Mouse (Mus musculus): ENCODE data around the gene Pnpla8. TPM values are rescaled to one million over a fixed set of nuclear protein-coding genes. Genes with fewer than 3 reads are reported as not detected.
"Not testable (repeated sequence)": the region's sequence is repeated elsewhere in the genome, so short reads cannot be mapped to it uniquely, and the experiment has no call there.

The Pnpla8 gene
- total and polyA plus RNA-seq, 3 experiments: 8.6 to 73.7 (median 61.8) TPM

DNA sequence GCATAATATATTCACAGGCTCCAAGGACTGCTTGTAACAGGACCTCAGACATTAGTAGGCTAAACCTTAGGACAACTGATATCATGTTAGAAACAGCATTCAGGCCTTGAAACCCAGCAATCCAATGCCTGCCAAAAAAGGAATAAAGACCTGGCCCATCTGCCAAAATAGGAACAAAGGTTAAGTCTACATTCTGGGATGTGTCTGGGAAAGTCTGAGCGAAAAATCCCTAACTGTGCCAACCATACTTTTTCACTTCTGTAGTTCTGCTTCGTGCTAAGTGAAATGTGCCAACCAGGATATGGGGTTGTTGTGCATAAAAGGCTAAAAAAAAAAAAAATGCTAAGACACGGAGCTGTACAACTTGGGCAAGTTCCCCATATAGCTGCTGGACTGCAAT lies 44.5 kb downstream of the Pnpla8 start:
- ATAC-seq (ENCODE audit: extremely low read depth, insufficient number of reproducible peaks, low FRiP score, poor library complexity, severe bottlenecking): no peak
- no peaks in the 10 kb centered on the region; the same call in 1 of the 2 replicates for H3K27me3 ChIP-seq (ENCODE audit: insufficient read depth, low read length)
- no peaks in the 10 kb centered on the region for H3K9me3 ChIP-seq (replicated peaks)
- peaks cover 10% of the 10 kb centered on the region for H3K4me1 ChIP-seq (ENCODE audit: insufficient read depth, low read depth, low read length)
- TF ChIP-seq CTCF (IDR thresholded peaks at IDR 0.05; ENCODE audit: low read depth, low read length) (no peak), TAL1 (conservative IDR thresholded peaks at IDR 0.05; ENCODE audit: low read depth, low read length) (no peak), POLR2AphosphoS5 (IDR thresholded peaks at IDR 0.05; ENCODE audit: insufficient replicate concordance, low read depth, low read length) (no peak), GATA2 (IDR thresholded peaks at IDR 0.05; ENCODE audit: borderline replicate concordance, low read depth, low read length) (no peak), GATA1 (IDR thresholded peaks at IDR 0.05; ENCODE audit: borderline replicate concordance, low read length) (no peak)
- no peaks in the 10 kb centered on the region for H3K36me3 ChIP-seq (replicated peaks)
- DNase-seq (ENCODE audit: low spot score): no peak
- H3K4me3 ChIP-seq (ENCODE audit: low read depth, low read length): no peak overlapping the region

DNA sequence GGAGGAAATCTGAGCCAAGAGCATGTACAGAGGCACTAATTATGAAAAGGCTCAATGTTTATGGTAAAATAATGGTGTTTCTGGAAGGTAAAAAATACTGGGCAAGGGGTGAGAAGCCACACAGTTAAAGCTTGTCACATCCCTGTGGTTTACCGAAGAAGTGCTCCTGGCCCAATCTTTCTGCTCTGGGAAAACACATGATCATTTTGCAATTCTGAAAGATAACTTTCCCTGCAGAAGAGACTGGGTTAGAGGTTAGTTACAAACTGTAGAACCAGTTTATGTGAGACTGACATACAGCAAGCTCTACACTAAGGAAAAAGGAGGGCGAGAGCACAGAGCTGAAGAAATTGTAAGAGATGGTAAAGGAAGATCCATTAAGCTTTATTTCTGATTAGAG lies 46.0 kb downstream of the Pnpla8 start:
- peaks cover 14% of the 10 kb centered on the region for H3K4me1 ChIP-seq (ENCODE audit: insufficient read depth, low read depth, low read length)
- ATAC-seq (ENCODE audit: extremely low read depth, insufficient number of reproducible peaks, low FRiP score, poor library complexity, severe bottlenecking): no peak
- no peak for TF ChIP-seq CTCF (IDR thresholded peaks at IDR 0.05; ENCODE audit: low read depth, low read length)

DNA sequence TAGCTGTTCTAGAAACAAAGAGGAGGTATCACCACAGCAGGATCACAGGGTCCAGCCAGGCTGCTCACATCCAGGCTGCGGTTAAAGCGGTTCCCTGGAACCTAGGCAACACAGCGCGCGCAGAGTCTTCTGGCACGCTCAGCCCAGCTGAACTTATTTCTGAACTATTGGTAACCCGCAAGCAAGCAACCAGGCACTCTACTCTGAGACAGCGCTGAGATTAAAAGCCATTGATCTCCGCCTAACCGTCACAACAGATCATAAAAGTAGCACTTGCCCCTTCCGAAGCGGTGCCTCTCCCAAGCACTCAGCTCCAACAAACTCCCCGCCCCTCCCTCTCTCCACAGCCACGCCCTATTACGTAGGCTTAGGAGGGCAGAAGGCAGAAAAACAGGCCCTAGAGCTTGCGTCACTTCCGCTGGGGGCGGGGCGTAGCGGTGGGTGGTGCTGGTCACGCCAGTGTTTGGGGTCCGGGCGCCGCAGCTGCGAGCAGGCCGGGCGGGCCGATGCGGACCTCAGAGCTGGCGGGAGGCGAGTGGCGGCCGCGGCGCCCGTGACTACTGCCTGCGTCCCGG lies 47.6 kb downstream of the Pnpla8 start:
- Histone ChIP-seq H3K4me1 (ENCODE audit: insufficient read depth, low read depth, low read length) (peaks cover 17% of the 10 kb centered on the region), H3K4me3 (ENCODE audit: low read depth, low read length) (peak overlapping the region; percentile 92), H3K27me3 (ENCODE audit: insufficient read depth, low read length) (no peaks in the 10 kb centered on the region), H3K36me3 (replicated peaks) (peaks cover 8% of the 10 kb centered on the region), H3K9me3 (replicated peaks) (no peaks in the 10 kb centered on the region)
- peak; percentile 92 for ATAC-seq (ENCODE audit: extremely low read depth, insufficient number of reproducible peaks, low FRiP score, poor library complexity, severe bottlenecking)
- DNase-seq (ENCODE audit: low spot score): peak; percentile 90
- no peak for TF ChIP-seq GATA1 (IDR thresholded peaks at IDR 0.05; ENCODE audit: borderline replicate concordance, low read length)
- TF ChIP-seq GATA2 (IDR thresholded peaks at IDR 0.05; ENCODE audit: borderline replicate concordance, low read depth, low read length): no peak
- no peak for TF ChIP-seq CTCF (IDR thresholded peaks at IDR 0.05; ENCODE audit: low read depth, low read length)
- no peak for TF ChIP-seq TAL1 (conservative IDR thresholded peaks at IDR 0.05; ENCODE audit: low read depth, low read length)
- no peak for TF ChIP-seq POLR2AphosphoS5 (IDR thresholded peaks at IDR 0.05; ENCODE audit: insufficient replicate concordance, low read depth, low read length)

More for the DNA sequence above, 46.0 kb downstream of the Pnpla8 start:
- H3K27me3 ChIP-seq (ENCODE audit: insufficient read depth, low read length): no peaks in the 10 kb centered on the region
- no peaks in the 10 kb centered on the region for H3K9me3 ChIP-seq (replicated peaks)
- no peak overlapping the region for H3K4me3 ChIP-seq (ENCODE audit: low read depth, low read length)
- no peak for DNase-seq (ENCODE audit: low spot score)
- peaks cover 8% of the 10 kb centered on the region for H3K36me3 ChIP-seq (replicated peaks)

DNA sequence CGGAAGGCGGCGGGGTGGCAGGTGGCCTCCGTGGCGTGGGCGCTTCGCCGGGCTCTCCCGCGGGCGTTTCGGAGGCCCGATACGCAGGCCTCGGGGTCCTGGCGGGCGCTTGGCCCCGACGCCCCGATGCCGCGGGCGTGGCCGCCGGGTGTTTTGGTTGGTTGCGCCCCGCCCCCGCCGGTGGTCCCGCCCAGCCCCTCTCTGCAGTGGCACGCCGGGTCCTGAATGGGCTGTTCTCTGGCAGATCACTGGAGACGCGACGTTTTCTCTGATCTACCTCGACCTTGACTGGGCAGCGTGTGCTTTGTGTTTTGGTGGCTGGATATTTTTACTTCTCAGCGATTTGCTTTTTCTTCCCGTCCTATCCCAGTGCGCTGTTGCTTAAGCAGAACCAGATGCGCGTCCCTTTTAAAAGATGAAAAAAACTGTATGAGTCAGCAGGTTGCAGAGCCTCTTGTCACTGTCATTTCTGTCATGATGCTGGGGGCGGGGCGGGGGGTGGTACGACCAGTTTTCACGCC lies 48.2 kb downstream of the Pnpla8 start:
- Histone ChIP-seq H3K36me3 (replicated peaks) (peaks cover 8% of the 10 kb centered on the region), H3K4me1 (ENCODE audit: insufficient read depth, low read depth, low read length) (peaks cover 17% of the 10 kb centered on the region), H3K27me3 (ENCODE audit: insufficient read depth, low read length) (no peaks in the 10 kb centered on the region), H3K4me3 (ENCODE audit: low read depth, low read length) (peak overlapping the region; percentile 92), H3K9me3 (replicated peaks) (no peaks in the 10 kb centered on the region)
- TF ChIP-seq GATA2 (IDR thresholded peaks at IDR 0.05; ENCODE audit: borderline replicate concordance, low read depth, low read length) (no peak), CTCF (IDR thresholded peaks at IDR 0.05; ENCODE audit: low read depth, low read length) (no peak), POLR2AphosphoS5 (IDR thresholded peaks at IDR 0.05; ENCODE audit: insufficient replicate concordance, low read depth, low read length) (no peak), TAL1 (conservative IDR thresholded peaks at IDR 0.05; ENCODE audit: low read depth, low read length) (no peak), GATA1 (IDR thresholded peaks at IDR 0.05; ENCODE audit: borderline replicate concordance, low read length) (no peak)
- ATAC-seq (ENCODE audit: extremely low read depth, insufficient number of reproducible peaks, low FRiP score, poor library complexity, severe bottlenecking) (peak; percentile 63), DNase-seq (ENCODE audit: low spot score) (peak; percentile 80)

DNA sequence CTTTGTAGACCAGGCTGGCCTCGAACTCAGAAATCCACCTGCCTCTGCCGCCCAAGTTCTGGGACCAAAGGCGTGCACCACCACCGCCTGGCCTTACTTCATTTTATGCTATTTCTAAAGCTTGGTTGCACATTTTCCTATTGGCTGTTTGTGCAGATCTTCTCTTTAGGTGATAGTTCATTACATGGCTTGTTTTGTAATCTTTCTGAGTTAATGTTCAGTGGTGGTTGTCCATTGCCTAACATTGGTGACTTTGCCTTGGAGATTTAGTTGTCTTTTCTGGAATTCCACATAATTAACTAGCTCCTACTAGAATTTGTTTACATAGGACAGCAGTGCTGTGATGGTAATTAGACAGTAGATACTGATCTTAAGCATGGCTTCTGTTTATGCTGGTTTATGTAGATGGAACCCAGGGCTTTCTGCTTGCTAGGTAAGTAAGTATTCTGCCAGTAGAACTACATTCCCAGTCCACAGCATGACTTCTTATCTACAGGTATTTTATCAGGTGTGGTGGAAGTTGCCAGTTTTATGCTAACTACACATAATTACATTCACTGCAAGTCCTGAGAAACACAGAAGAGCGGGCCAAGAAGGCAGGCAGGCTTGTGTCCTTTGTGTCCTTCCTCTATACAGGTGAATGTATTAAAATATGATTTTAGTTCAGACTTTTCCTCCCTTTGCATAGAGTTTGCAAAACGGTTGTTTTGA lies 53.1 kb downstream of the Pnpla8 start:
- DNase-seq (ENCODE audit: low spot score): no peak
- H3K36me3 ChIP-seq (replicated peaks): peaks cover 19% of the 10 kb centered on the region
- ATAC-seq (ENCODE audit: extremely low read depth, insufficient number of reproducible peaks, low FRiP score, poor library complexity, severe bottlenecking): no peak
- no peak overlapping the region for H3K4me3 ChIP-seq (ENCODE audit: low read depth, low read length)
- no peaks in the 10 kb centered on the region for H3K27me3 ChIP-seq (ENCODE audit: insufficient read depth, low read length)
- TF ChIP-seq GATA1 (IDR thresholded peaks at IDR 0.05; ENCODE audit: borderline replicate concordance, low read length): no peak
- TF ChIP-seq TAL1 (conservative IDR thresholded peaks at IDR 0.05; ENCODE audit: low read depth, low read length): no peak
- no peak for TF ChIP-seq POLR2AphosphoS5 (IDR thresholded peaks at IDR 0.05; ENCODE audit: insufficient replicate concordance, low read depth, low read length)
- TF ChIP-seq GATA2 (IDR thresholded peaks at IDR 0.05; ENCODE audit: borderline replicate concordance, low read depth, low read length): no peak
- TF ChIP-seq CTCF (IDR thresholded peaks at IDR 0.05; ENCODE audit: low read depth, low read length): no peak
- no peaks in the 10 kb centered on the region for H3K9me3 ChIP-seq (replicated peaks)
- peaks cover 11% of the 10 kb centered on the region for H3K4me1 ChIP-seq (ENCODE audit: insufficient read depth, low read depth, low read length)

DNA sequence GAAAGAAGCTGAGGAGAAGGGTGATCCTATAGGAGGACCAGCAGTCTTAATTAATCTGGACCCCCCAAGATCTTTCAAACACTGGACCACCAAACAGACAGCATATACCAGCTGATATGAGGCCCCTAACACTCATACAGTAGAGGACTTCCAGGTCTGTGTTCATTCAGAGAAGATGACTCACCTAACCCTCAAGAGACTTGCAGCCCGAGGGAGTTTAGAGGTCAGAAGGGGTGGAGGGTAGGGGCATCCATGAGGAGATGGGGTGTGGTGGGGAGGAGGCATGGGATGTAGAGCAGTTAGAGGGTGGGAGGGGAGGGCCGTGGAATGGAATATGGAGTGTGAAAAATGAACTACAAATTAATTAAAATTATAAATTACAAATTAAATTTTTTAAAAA lies 59.0 kb downstream of the Pnpla8 start:
- DNase-seq (ENCODE audit: low spot score); ATAC-seq (ENCODE audit: extremely low read depth, insufficient number of reproducible peaks, low FRiP score, poor library complexity, severe bottlenecking); H3K4me1 ChIP-seq (ENCODE audit: insufficient read depth, low read depth, low read length); H3K9me3 ChIP-seq (replicated peaks); H3K27me3 ChIP-seq (ENCODE audit: insufficient read depth, low read length); H3K4me3 ChIP-seq (ENCODE audit: low read depth, low read length): not testable (repeated sequence)
- H3K36me3 ChIP-seq (replicated peaks): peaks cover 23% of the 10 kb centered on the region

Measured in G1E (cell line).